Mouse (Mus musculus): ENCODE results near the gene Olfr1402.

Gene Olfr1402

DNA sequence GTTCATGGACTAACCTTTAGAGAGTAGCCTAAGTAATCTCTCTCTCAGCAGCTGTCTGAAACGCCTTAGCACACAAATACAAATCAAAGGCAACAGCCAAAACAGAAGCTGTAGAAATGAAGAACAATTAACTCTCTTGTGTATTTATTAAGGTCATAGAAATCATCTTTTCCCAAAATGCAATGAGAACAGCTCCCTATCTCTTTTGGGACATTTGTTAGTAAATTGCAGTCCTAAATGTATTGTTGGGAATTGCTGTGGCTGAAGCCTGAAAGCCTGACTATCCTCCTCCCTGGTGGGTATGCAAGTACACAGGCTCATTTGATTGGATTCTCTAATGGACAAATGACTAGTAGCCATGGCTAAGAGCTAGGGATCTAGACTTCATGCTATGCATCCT lies at the start of gene Olfr1402:
Gene Olfr1402 (minus strand): TSS at position 101 of the 400 bp plus-strand sequence.
- DNase-seq (ENCODE audit: low read depth, low spot score) = no peak

DNA sequence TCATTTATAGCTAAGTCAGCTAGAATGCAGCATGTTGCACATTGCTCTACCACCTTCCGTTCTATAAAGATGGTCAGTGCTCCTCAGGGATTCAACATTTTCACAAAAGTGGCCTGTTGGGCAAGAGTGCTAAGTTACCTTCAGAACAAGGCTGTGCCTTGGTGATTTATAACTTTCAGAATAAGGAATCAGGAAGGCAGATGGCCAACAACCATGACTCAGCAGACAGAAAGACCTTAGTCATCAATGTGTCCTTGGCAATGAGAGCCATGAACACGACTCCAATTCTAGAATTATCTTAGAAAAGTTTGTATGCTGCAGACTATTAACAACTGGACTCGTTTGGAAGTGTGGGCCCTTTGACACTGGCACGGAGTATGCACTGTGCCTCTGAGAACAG lies 33.5 kb upstream of the Olfr1402 start:
- peak; percentile 18 for DNase-seq (ENCODE audit: low read depth, low spot score)

DNA sequence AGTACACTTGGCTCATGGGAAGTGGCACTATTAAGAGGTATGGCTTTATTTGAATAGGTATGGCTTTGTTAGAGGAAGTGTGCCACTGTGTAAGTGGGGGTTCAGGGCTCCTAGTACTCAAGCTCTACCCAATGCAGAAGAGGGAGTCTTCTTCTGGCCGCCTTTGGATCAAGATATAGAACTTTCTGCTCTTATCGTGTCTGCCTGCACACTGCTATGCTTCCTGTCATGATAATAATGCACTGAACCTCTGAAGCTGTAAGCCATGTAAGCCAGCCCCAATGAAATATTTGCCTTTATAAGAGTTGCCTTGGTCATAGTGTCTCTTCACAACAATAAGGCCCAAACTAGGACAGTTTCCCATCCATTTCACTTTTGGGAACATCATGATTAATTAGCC lies 16.8 kb upstream of the Olfr1402 start:
- DNase-seq (ENCODE audit: low read depth, low spot score) = no peak

DNA sequence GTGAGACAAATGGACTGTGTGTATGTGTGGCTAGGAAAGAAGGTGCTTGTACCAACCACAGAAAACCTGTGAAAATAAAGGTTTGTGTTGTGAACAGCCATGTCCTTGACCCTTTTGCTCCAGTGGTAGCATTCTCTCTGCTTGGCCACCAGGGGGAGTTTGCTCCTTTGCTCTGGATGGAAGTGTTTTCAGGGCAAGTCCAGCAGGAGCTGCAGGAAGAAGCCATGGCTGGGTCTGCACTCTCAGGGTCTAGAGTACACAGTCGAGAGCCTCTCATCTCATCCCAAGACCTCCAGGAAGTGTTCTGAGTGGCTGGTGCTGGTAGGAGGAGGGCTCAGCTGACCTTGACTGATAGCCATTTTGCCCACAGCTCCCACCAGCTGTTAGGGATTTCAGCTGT lies 27.5 kb downstream of the Olfr1402 start:
- DNase-seq (ENCODE audit: low read depth, low spot score) = peak; percentile 54

DNA sequence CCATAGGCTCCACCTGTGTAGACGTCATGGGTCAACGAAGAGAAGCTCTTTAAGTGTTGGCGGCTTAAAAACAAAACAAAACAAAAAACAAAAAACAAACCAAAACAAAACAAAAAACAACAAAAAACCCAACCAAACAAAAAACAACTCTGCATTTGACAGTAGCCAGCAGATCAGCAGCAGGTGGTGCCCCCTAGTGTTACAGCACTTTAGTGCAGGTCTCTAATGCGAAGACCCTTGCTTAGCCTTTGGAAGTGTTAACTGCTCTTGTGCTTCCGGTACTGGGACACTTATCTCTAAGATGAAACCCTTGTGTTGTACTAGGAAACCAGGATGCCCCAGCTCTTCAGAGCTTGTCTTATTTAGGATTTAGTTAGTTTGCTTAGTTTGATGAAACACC lies 28.7 kb downstream of the Olfr1402 start:
- DNase-seq (ENCODE audit: low read depth, low spot score) = peak; percentile 11

DNA sequence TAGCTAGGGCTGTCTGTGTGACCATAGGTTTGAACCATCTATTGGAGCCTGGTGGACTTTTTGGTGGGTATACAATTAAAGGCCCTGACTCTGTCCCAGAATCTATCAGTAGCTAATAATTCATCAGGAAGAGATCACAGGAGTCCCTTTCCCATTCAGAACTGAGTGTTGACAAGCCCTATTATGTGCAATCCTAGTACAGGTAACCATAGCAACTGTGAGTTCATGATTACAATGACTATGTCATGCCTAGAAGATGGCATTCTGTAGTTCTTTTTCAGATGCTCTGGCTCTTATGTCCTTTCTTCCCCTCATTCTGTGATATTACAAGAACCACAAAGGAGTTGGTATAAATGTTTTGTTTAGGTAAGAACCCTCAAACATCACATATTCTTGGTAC lies 51.4 kb downstream of the Olfr1402 start:
- no peak for DNase-seq (ENCODE audit: low read depth, low spot score)

DNA sequence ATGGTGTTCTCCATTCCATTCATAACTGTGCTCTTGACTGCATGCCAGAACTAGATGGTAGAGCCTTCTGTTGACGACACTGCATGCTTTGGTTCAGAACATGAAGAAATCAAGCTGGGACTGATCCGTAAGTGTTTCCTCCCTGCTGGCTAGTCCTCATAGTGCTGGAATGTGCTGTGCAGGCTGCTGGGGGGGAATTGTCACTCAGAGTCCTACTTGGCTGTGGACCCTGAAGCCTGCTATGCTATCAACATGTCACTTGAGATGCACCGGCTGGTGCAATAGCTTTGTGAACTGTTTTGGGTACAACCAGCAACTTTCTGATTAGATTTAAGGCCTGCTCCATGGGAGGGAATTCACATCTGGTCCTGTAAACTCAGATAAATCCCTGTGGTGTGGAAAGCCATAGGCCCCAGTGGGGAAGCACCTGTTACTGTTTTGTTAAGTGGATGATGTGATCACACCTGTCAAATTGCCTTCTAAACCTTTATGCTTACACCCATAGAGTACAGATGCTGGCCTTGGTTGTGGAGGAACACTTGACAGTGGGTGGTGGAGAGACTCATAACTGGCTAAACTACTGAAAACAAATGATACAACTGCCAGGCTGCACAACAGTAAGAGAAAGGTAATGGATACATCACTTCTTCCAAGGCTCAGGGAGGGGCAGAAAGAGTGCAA lies 58.3 kb downstream of the Olfr1402 start:
- peak; percentile 27 for DNase-seq (ENCODE audit: low read depth, low spot score)

GRCm38 (mm10) chr3:97358448-97358847 lies 63.4 kb downstream of the Olfr1402 start:
- DNase-seq (ENCODE audit: low read depth, low spot score) = no peak

Data from brain, adult 2 months (tissue).